Mouse (Mus musculus) midbrain, embryonic 14.5 days (tissue): ENCODE measurements around the gene Iyd. TPM values are rescaled to one million over a fixed set of nuclear protein-coding genes. Genes with fewer than 3 reads are reported as not detected.

Experiments used
- ATAC-seq: fragments of 200-750 bp; cut with Nextera tagmentation; 2 replicates; pipeline ENCODE4 v1.8.0; 2017; ENCODE audit warnings: moderate number of reproducible peaks, moderate library complexity; ENCODE audit not compliant: low FRiP score, low TSS enrichment
- DNase-seq: peaks from one replicate; pipeline ENCODE4 v3.0.0-alpha.2; 2015
- H3K27ac ChIP-seq: fragments of 300-500 bp; sonication (generic); replicated peaks from 2 replicates; pipeline ENCODE4 v1.5.1; 2014; ENCODE audit warnings: mild to moderate bottlenecking, low read depth, low read length, moderate library complexity
- H3K27me3 ChIP-seq: fragments of 300-500 bp; sonication (generic); 2 replicates; pipeline ENCODE4 v1.6.1; 2014; ENCODE audit warnings: low read length, control low read depth, mixed read lengths; ENCODE audit not compliant: control insufficient read depth, insufficient read depth
- H3K36me3 ChIP-seq: fragments of 300-500 bp; sonication (generic); 2 replicates; pipeline ENCODE4 v1.6.1; 2014; ENCODE audit warnings: low read length, control low read depth; ENCODE audit not compliant: control insufficient read depth, insufficient read depth
- H3K4me1 ChIP-seq: fragments of 300-500 bp; sonication (generic); 2 replicates; pipeline ENCODE4 v1.6.1; 2014; ENCODE audit warnings: mild to moderate bottlenecking, antibody characterized with exemption, low read length, control low read depth; ENCODE audit not compliant: control insufficient read depth, insufficient read depth
- H3K4me2 ChIP-seq: fragments of 300-500 bp; sonication (generic); 2 replicates; pipeline ENCODE4 v1.6.1; 2014; ENCODE audit warnings: mild to moderate bottlenecking, low read length, moderate library complexity
- H3K4me3 ChIP-seq: fragments of 300-500 bp; sonication (generic); replicated peaks from 2 replicates; pipeline ENCODE4 v1.5.1; 2014; ENCODE audit warnings: low read depth, low read length
- H3K9ac ChIP-seq: fragments of 300-500 bp; sonication (generic); replicated peaks from 2 replicates; pipeline ENCODE4 v1.6.1; 2014; ENCODE audit warnings: mild to moderate bottlenecking, low read length, moderate library complexity
- H3K9me3 ChIP-seq: fragments of 300-500 bp; sonication (generic); 2 replicates; pipeline ENCODE4 v1.6.1; 2016; ENCODE audit warnings: low read length, control low read depth, mixed read lengths; ENCODE audit not compliant: control insufficient read depth
- WGBS: fragments of 180-500 bp; shearing (Covaris S2); extraction: QIAGEN DNeasy Blood & Tissue Kit; methylation state at CpG from one replicate; pipeline ENCODE4 v1.1.7; 2014; 5-methylcytosine and 5-hydroxymethylcytosine counted together
- polyA plus RNA-seq: library from polyadenylated mRNA; unstranded; fragments of >200 nt; fragmentation: Nextera tagmentation; extraction: Ambion mirVana; gene quantifications from 2 replicates; pipeline ENCODE4 v1.2.1, GENCODE M21; 2014

The Iyd gene
- polyA plus RNA-seq, 1 experiment from 2014 or later = 0.51 TPM

GRCm38 (mm10) chr10:3562165-3562564, 22.1 kb downstream of the Iyd start:
- H3K9me3 ChIP-seq = no peaks in the 10 kb centered on the region
- H3K36me3 ChIP-seq = no peaks in the 10 kb centered on the region
- H3K4me1 ChIP-seq = no peaks in the 10 kb centered on the region
- H3K27me3 ChIP-seq = no peaks in the 10 kb centered on the region
- no peak overlapping the region for H3K4me2 ChIP-seq
- no peak overlapping the region for H3K9ac ChIP-seq
- DNase-seq (peak; percentile 14), ATAC-seq (no peak)
- no peak overlapping the region for H3K27ac ChIP-seq
- H3K4me3 ChIP-seq = no peak overlapping the region

- no peak for DNase-seq
- Histone ChIP-seq H3K36me3 (no peaks in the 10 kb centered on the region), H3K27me3 (no peaks in the 10 kb centered on the region), H3K4me3 (no peak overlapping the region), H3K9ac (no peak overlapping the region), H3K27ac (no peak overlapping the region), H3K9me3 (no peaks in the 10 kb centered on the region), H3K4me2 (no peak overlapping the region), H3K4me1 (no peaks in the 10 kb centered on the region)
- WGBS = 70% methylated on average over 4 of the region's 4 CpGs
- no peak for ATAC-seq
These were observed 25.1 kb downstream of the Iyd start for GRCm38 (mm10) chr10:3565126-3565525.

GRCm38 (mm10) chr10:3567821-3568220, 27.8 kb downstream of the Iyd start:
- WGBS = 74% methylated on average over 6 of the region's 6 CpGs
- Histone ChIP-seq H3K9ac (no peak overlapping the region), H3K27me3 (no peaks in the 10 kb centered on the region), H3K36me3 (no peaks in the 10 kb centered on the region), H3K4me2 (no peak overlapping the region), H3K9me3 (no peaks in the 10 kb centered on the region), H3K4me1 (no peaks in the 10 kb centered on the region), H3K27ac (no peak overlapping the region), H3K4me3 (no peak overlapping the region)
- no peak for ATAC-seq
- no peak for DNase-seq

- Histone ChIP-seq H3K9ac (no peak overlapping the region), H3K9me3 (no peaks in the 10 kb centered on the region), H3K4me1 (no peaks in the 10 kb centered on the region), H3K4me2 (no peak overlapping the region), H3K27ac (no peak overlapping the region), H3K27me3 (no peaks in the 10 kb centered on the region), H3K4me3 (no peak overlapping the region), H3K36me3 (no peaks in the 10 kb centered on the region)
- DNase-seq (peak; percentile 64), ATAC-seq (peak; percentile 67; the same call in 1 of the 2 replicates)
- WGBS = 73% methylated on average over 10 of the region's 10 CpGs
These were observed 32.9 kb downstream of the Iyd start for GRCm38 (mm10) chr10:3572723-3573649.

GRCm38 (mm10) chr10:3573905-3574500, 34.0 kb downstream of the Iyd start:
- DNase-seq (peak; percentile 31), ATAC-seq (no peak)
- 63% methylated on average over 4 of the region's 4 CpGs for WGBS
- Histone ChIP-seq H3K9me3 (no peaks in the 10 kb centered on the region), H3K4me1 (no peaks in the 10 kb centered on the region), H3K4me2 (no peak overlapping the region), H3K36me3 (no peaks in the 10 kb centered on the region), H3K4me3 (no peak overlapping the region), H3K9ac (no peak overlapping the region), H3K27ac (no peak overlapping the region), H3K27me3 (no peaks in the 10 kb centered on the region)

- H3K9ac ChIP-seq = no peak overlapping the region
- H3K9me3 ChIP-seq = no peaks in the 10 kb centered on the region
- H3K27ac ChIP-seq = no peak overlapping the region
- H3K4me1 ChIP-seq = 0 out of 2 replicates have a peak, but pooled peaks cover 5% of the 10 kb centered on the region
- no peak overlapping the region for H3K4me3 ChIP-seq
- DNase-seq (no peak), ATAC-seq (no peak)
- H3K4me2 ChIP-seq = no peak overlapping the region
- no peaks in the 10 kb centered on the region for H3K27me3 ChIP-seq
- 89% methylated on average over 3 of the region's 3 CpGs for WGBS
- no peaks in the 10 kb centered on the region for H3K36me3 ChIP-seq
These were observed 50.6 kb downstream of the Iyd start for GRCm38 (mm10) chr10:3590632-3591031.

- Histone ChIP-seq H3K9ac (no peak overlapping the region), H3K36me3 (no peaks in the 10 kb centered on the region), H3K4me3 (no peak overlapping the region), H3K9me3 (no peaks in the 10 kb centered on the region), H3K27ac (no peak overlapping the region), H3K4me1 (0 out of 2 replicates have a peak, but pooled peaks cover 5% of the 10 kb centered on the region), H3K27me3 (no peaks in the 10 kb centered on the region), H3K4me2 (no peak overlapping the region)
- DNase-seq (peak; percentile 30), ATAC-seq (no peak)
- WGBS = 14% methylated on average over 3 of the region's 3 CpGs
These were observed 51.8 kb downstream of the Iyd start for GRCm38 (mm10) chr10:3591790-3592189.

DNA sequence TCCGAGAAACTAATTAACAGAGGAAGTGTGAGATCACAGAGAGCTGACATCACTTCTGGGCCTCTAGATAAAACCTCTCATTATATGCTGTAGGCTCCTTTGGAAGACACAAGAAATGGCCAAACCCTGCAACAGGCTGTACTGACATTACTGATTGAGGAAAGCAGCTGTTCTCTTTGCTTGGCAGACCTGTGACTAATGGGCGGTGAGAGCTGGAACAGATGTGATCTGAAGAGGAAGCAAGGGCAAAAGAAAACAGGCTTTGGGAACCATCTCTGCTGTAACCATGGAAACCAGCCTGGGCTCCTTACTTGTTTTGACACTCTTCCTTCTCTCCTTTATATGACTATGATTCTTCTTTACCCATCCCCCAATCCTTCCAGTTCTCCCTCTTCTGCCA, 56.7 kb downstream of the Iyd start:
- ATAC-seq (no peak), DNase-seq (no peak)
- Histone ChIP-seq H3K4me1 (0 out of 2 replicates have a peak, but pooled peaks cover 4% of the 10 kb centered on the region), H3K9me3 (no peaks in the 10 kb centered on the region), H3K9ac (no peak overlapping the region), H3K27me3 (no peaks in the 10 kb centered on the region), H3K4me2 (no peak overlapping the region), H3K27ac (no peak overlapping the region), H3K36me3 (no peaks in the 10 kb centered on the region), H3K4me3 (no peak overlapping the region)
- 71% methylated on average over 2 of the region's 2 CpGs for WGBS

DNA sequence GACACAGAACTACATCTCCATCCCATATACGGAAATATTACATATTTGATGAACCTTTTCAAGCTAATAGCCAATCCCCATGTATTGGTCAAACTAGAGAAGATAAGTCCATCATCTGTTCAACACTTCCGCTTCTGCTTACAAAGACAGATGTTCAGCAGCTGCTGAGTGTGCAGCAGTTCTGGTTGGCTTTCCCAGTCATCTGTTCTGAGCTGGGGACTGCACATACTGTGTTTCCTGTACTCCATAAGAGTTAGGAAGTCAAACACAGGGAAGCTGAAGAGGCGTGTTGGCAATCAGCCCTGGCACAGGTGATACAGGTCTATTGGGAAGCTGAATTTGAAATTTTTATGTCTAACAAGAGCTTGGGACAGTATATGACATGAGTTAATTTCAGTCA, 57.7 kb downstream of the Iyd start:
- no peaks in the 10 kb centered on the region for H3K4me1 ChIP-seq
- DNase-seq (no peak), ATAC-seq (no peak)
- H3K9ac ChIP-seq = no peak overlapping the region
- 94% methylated on average over 3 of the region's 3 CpGs for WGBS
- H3K4me2 ChIP-seq = no peak overlapping the region
- H3K36me3 ChIP-seq = no peaks in the 10 kb centered on the region
- no peaks in the 10 kb centered on the region for H3K9me3 ChIP-seq
- no peak overlapping the region for H3K4me3 ChIP-seq
- H3K27ac ChIP-seq = no peak overlapping the region
- no peaks in the 10 kb centered on the region for H3K27me3 ChIP-seq
